Mouse (Mus musculus) cortical plate, adult 2 months (tissue): ENCODE measurements around the gene Gm12184. TPM values are rescaled to one million over a fixed set of nuclear protein-coding genes. Genes with fewer than 3 reads are reported as not detected.
"Not testable (repeated sequence)": the region's sequence is repeated elsewhere in the genome, so short reads cannot be mapped to it uniquely, and the experiment has no call there.

Experiments used
- H3K27ac ChIP-seq: fragments of 200-500 bp; 2 replicates; pipeline ENCODE4 v1.5.1; 2012; ENCODE audit warnings: low read length, control low read depth, inconsistent platforms; ENCODE audit not compliant: insufficient read depth
- H3K4me1 ChIP-seq: fragments of 200-500 bp; 2 replicates; pipeline ENCODE4 v1.6.1; 2011; ENCODE audit warnings: low read length; ENCODE audit not compliant: control insufficient read depth, insufficient read depth
- H3K4me3 ChIP-seq: fragments of 200-500 bp; 2 replicates; pipeline ENCODE4 v1.5.1; 2011; ENCODE audit warnings: mild to moderate bottlenecking, low read length, control low read depth; ENCODE audit not compliant: insufficient read depth
- CTCF ChIP-seq: fragments of 200-500 bp; IDR thresholded peaks from 2 replicates; pipeline ENCODE4 v1.5.1; 2011; ENCODE audit warnings: mild to moderate bottlenecking, control low read depth, low read length; ENCODE audit not compliant: insufficient read depth; ENCODE audit errors: extremely low read depth
- POLR2A ChIP-seq: fragments of 200-500 bp; IDR thresholded peaks from 2 replicates; pipeline ENCODE4 v1.6.1; 2011; ENCODE audit warnings: mild to moderate bottlenecking, low read length, control low read depth; ENCODE audit not compliant: insufficient read depth; ENCODE audit errors: extremely low read depth
- polyA plus RNA-seq: library from polyadenylated mRNA; depleted of rRNA; stranded (reverse); fragments of >200 nt; gene quantifications from 2 replicates; pipeline ENCODE4 v1.2.3, GENCODE M21; 2012

Gene Gm12184
- polyA plus RNA-seq, 1 experiment = 33.8 TPM

DNA sequence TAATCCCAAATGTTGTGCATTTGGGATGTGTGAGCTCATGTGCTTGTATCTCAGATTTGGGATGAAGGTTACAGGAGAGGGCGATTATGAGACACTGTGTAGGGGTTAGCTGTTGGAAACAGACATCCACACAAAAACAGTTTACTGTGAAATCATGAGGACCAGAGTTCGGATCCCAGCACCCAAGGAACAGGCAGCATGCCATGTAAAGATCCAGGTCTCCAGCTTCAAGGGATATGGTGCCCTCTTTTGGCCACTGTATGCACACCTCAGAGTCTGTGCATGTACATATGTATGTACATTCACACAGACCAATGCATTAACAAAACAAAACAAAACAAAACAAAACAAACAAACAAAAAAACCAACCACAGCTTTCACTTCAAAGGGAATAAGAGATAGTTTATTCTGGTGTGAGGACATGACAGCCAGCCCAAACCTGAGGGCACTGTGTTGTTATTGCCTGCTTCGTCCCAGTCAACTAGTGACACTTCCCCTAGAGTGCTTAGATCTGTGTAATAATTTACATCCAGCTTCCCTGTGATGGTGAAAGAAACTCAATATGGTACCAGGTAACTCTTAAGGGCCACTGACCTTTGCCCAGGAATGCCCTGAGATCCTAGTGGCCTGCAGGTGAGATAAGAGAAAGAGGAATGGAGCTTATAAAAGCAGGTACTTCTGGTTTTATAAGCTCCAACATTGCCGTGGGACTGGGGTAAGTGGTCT, 25.0 kb upstream of the Gm12184 start:
- no peak overlapping the region for H3K4me3 ChIP-seq
- H3K27ac ChIP-seq = no peak overlapping the region
- no peak for TF ChIP-seq CTCF
- no peak for TF ChIP-seq POLR2A
- peaks cover 4% of the 10 kb centered on the region for H3K4me1 ChIP-seq

DNA sequence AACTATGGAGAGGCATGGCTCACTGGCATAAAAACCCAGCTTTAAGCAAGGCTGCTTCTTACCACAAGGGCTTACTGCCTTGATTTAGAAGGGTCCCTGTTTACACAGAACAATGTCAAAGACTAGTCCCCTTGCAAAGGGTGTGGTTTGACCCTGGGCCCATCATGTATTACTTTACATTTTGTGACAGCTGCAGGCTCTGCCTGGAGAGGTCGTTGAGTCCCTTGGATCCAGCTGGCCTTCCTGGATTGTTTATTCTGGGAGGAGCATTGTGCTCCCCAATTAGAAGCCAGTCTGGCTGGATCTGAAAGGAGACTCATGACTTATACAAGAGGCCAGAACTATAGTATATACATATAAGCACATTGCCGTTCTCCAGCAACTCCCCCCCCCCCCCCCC, 23.8 kb upstream of the Gm12184 start:
- Histone ChIP-seq H3K4me1 (peaks cover 4% of the 10 kb centered on the region), H3K4me3 (no peak overlapping the region), H3K27ac (no peak overlapping the region)
- no peak for TF ChIP-seq CTCF
- TF ChIP-seq POLR2A = no peak

DNA sequence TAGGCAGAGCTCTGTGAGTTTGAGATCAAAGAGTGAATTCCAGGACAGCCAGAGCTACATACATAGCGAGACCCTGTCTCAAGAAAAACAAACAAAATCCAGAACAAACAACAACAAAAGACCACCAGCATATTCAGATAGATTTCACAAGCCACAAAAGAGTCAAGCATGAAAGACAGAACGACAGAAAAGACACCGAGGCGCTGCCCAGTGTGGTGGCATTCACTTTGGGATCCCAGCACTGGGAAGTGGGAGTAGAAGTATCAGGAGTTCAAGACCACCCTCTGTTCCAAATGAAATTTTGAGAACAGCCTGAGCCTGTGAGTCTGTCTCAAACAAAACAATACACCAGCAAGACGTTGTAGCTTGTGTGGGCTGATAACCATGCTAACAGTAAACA, 20.4 kb upstream of the Gm12184 start:
- TF ChIP-seq CTCF (no peak), POLR2A (no peak)
- H3K4me3 ChIP-seq = no peak overlapping the region
- H3K4me1 ChIP-seq = no peaks in the 10 kb centered on the region
- no peak overlapping the region for H3K27ac ChIP-seq

DNA sequence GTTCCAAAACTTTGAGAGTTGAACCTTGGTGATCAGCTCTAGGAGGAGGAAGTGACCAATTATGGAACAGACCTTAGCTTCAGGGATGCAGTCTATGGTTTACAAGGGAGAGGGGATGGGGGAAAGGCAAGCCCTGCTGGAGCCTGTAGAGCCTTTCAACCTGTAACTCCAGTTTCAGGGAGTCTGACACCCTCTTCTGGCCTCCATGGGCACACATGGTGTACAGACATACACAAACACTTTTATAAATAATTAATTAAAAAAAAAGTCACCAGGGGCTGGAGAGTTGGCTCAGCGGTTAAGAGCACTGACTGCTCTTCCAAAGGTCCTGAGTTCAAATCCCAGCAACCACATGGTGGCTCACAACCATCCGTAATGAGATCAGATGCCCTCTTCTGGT, 19.9 kb upstream of the Gm12184 start:
- not testable (repeated sequence) for H3K4me3 ChIP-seq, H3K4me1 ChIP-seq

DNA sequence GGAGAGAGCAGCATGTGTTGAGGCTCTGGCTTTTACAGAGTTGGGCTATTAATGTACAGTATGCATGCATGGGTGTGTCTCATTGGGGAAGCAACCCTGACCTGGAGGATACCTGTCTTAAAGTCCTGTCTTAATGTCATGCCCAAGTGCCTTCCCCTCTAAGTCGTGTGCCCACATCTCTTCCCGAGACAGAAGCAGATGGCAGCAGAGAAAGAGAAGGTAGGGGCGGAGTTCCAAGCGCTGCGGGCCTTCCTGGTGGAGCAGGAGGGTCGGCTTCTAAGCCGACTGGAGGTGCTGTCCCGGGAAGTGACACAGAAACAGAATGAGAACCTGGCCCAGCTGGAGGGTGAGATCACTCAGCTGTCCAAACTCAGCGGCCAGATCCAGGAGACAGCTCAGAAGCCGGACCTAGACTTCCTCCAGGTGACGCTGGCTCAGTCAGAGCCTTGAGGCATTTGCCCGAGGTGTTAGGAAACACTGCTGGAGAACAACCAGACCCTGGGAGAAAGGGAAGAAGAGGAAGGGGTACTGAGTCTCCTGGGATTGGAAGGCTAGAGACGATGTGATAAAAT, 18.9 kb upstream of the Gm12184 start:
- TF ChIP-seq POLR2A (no peak), CTCF (no peak)
- no peak overlapping the region for H3K4me3 ChIP-seq
- H3K4me1 ChIP-seq = no peaks in the 10 kb centered on the region
- H3K27ac ChIP-seq = no peak overlapping the region

More for the DNA sequence above, 19.9 kb upstream of the Gm12184 start:
- H3K27ac ChIP-seq = not testable (repeated sequence)

DNA sequence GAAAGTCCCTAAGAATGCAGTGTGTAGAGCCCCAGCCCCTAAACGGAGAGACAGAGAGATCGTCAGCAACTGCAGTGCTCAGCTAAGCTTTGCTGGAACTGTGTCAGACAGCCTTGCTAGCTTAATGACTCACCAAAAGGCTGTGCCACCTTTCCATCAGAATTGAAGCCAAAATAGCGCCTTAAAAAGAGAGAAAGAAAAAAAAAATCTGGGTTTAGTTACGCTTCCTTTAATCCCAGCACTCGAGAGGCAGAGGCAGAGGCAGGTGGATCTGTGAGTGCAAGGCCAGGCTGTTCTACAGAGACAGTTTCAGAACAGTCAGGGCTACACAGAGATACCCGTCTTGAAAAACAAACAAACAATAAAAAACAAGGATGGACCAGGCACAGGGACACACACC, 17.9 kb upstream of the Gm12184 start:
- no peaks in the 10 kb centered on the region for H3K4me1 ChIP-seq
- no peak overlapping the region for H3K27ac ChIP-seq
- no peak for TF ChIP-seq POLR2A
- no peak for TF ChIP-seq CTCF
- H3K4me3 ChIP-seq = no peak overlapping the region

DNA sequence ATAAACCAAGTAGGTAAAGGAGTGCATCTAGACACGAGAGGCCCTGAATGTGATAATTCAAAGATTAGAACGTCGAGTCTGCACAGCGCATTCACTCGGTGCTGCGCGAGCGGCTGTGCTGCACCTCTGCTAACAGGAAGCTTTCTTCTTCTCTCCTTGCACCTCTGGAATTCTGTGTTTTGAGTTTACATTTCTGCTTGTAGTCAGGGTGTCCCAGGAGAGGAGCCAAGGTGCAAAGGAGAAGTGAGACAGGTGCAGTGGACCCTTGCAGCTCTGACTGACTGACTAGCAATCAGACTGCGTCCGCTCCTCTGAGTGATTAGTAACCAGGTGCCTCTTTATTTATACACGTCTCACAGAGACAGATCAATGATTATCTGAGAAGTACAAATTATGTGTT, 16.7 kb upstream of the Gm12184 start:
- Histone ChIP-seq H3K4me3 (no peak overlapping the region), H3K27ac (no peak overlapping the region), H3K4me1 (no peaks in the 10 kb centered on the region; the same call in 1 of the 2 replicates)
- TF ChIP-seq CTCF = no peak
- no peak for TF ChIP-seq POLR2A

DNA sequence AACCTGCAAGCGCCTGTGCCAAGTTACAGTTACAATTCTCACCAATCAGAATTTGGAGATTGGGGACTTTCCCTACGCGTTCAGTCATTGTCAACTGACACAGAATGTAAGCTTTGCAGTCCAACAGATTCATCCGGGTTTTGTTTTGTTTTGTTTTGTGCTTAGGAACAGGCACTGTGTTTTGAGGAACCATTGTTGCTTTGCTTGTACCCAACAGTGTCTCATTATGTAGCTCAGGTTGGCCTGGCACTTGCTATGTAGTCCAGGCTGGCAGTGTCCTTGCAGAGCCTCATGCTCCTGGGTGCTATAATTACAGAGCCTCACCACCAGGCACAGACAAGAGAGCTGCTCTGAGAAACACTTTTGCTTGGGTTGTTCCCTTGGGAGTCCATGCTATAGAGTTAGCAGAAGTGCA, 15.9 kb upstream of the Gm12184 start:
- H3K4me3 ChIP-seq = no peak overlapping the region
- TF ChIP-seq POLR2A (no peak), CTCF (no peak)
- no peaks in the 10 kb centered on the region; the same call in 1 of the 2 replicates for H3K4me1 ChIP-seq
- H3K27ac ChIP-seq = no peak overlapping the region

DNA sequence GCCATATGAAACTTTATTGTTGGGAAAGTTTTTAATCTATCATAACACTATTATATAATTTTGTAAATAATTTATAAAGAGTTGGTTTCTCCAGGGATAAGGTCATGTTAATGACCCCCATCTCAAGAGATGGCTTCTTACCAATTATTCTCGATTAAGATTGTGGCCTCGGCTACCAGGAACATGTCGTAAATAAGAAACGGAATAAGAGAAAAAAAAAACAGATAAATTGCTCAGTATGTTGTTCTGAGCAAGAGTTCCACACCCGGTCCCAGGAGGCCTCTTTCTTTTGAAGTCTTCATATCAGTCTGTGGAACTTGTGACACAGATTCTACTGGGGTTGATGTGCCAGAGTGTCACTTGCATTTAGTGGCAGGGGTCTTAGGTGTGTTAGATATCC, 14.8 kb upstream of the Gm12184 start:
- Histone ChIP-seq H3K4me1 (no peaks in the 10 kb centered on the region; the same call in 1 of the 2 replicates), H3K27ac (no peak overlapping the region), H3K4me3 (no peak overlapping the region)
- no peak for TF ChIP-seq POLR2A
- no peak for TF ChIP-seq CTCF

DNA sequence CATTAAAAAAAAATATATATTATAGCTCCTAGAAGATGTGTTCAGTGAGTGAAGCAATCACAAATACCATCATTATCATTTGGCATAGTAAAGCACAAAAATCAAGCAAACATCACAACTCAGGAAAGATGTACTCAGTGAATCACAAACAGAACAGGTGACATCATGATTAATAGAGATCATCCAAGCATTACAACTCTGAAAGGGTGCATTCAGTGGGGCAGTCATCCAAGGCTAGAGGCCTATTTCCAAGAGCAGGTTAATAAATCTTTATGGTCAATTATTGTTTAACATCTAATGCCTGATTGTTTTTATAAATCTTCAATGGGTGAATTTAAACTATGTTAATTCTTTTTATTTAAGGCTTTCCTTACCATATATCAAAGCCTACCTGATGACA, 14.3 kb upstream of the Gm12184 start:
- Histone ChIP-seq H3K4me1 (no peaks in the 10 kb centered on the region; the same call in 1 of the 2 replicates), H3K27ac (no peak overlapping the region), H3K4me3 (no peak overlapping the region)
- TF ChIP-seq POLR2A (no peak), CTCF (no peak)
